Mouse (Mus musculus) gastrocnemius, postnatal 10 days (tissue): ENCODE measurements around the gene Hddc2. TPM values are rescaled to one million over a fixed set of nuclear protein-coding genes. Genes with fewer than 3 reads are reported as not detected.
"Not testable (repeated sequence)": the region's sequence is repeated elsewhere in the genome, so short reads cannot be mapped to it uniquely, and the experiment has no call there.

ENCODE experiments used
- DNase-seq: peaks from one replicate; pipeline ENCODE4 v3.0.0; 2021; ENCODE audit warnings: mixed read lengths
- total RNA-seq, 2 experiments: library from RNA; stranded (reverse); gene quantifications; 2 replicates each; pipeline ENCODE4 v1.2.3; 2021

The Hddc2 gene
- total RNA-seq, 2 experiments from 2014 or later: 20.8 to 22.0 TPM

- DNase-seq: no peak
Observed at GRCm38 (mm10) chr10:31352845-31353427, 39.8 kb downstream of the Hddc2 start.

GRCm38 (mm10) chr10:31354141-31354540 is 41.0 kb downstream of the Hddc2 start:
- no peak for DNase-seq

DNA sequence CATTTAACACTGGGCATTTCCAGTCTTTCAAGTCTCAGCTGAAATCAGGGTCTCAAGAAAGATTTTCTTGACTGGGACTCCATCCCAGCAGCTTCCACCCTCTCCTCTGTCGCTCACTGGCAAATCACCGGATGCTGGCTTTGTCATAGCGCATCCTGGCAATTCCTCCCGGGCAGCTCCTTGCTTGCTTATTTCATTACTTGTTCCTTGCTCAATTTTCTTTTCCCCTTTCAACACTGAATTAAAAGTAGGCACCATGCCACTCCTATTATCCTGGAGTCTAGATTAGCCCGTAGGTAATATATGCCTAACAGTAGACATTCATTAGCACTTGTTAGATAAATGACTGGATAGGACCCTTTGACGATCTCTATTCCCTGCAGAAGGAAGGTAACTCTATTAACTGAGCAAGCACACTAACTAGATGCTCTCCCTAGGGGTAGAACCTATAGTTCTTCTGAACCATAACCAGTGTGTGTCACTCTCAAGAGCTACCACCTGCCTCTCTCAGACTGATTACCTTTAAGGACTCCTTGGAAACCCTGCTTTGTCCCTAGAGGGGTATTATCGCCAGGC is 41.8 kb downstream of the Hddc2 start:
- DNase-seq: no peak

DNA sequence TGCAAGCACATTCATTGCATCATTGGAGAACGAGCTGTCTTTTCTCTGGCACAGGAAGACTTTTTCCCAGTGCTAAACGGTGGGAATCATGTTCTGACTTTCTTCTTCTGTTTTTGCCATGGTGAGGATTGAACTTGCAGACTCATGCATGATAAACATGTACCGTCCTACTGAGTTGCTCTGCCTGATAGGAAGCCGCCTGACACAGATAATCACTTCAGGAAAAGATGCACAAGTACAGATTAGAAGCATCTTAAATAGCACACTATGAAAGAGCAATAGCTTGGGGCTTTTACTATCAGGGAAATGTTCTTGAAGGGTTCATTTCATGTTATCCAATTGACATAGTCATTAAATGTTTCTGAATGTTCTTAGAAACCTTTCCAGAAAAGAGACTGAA is 46.6 kb downstream of the Hddc2 start:
- DNase-seq: no peak

GRCm38 (mm10) chr10:31370200-31370599 is 57.0 kb downstream of the Hddc2 start:
- DNase-seq: not testable (repeated sequence)

Other genes starting within 250 kb of the Hddc2 start
- gene Tpd52l1, start 132.6 kb downstream of the Hddc2 start, total RNA-seq: 10 to 100 TPM; 28.0 to 29.4 TPM